Mouse (Mus musculus) frontal cortex, postnatal 14 days (tissue): ENCODE measurements around the gene Arl6ip5.
"Not testable (repeated sequence)": the region's sequence is repeated elsewhere in the genome, so short reads cannot be mapped to it uniquely, and the experiment has no call there.

ENCODE experiments used
- DNase-seq, 2 experiments: peaks; one replicate each; pipeline ENCODE4 v3.0.0; 2022; ENCODE audit warnings: low spot score in 2 of 2

The Arl6ip5 gene

GRCm38 (mm10) chr6:97223566-97223965 lies 13.1 kb downstream of the Arl6ip5 start:
- no peak for DNase-seq

DNA sequence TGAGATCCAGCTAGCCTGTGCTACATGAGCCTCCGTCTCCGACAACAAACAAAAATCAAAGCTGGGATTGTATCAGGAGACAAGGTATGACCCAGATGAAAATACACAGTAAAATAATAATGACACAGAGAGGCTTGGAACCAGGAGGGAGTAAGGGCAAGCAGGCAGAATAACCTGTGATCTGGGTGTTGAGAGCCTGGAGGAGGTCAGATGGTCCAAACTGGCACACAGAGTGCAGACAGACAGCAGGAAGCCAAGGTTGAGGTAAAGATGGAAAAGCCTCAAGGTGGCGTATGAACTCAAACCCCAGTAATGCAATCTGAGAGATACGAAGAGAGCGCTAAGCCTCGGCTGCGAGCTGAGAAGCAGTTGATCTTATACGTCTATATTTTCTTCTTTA lies 14.0 kb downstream of the Arl6ip5 start:
- DNase-seq = no peak

- DNase-seq = no peak
Observed at GRCm38 (mm10) chr6:97226083-97226491, 15.6 kb downstream of the Arl6ip5 start.

DNA sequence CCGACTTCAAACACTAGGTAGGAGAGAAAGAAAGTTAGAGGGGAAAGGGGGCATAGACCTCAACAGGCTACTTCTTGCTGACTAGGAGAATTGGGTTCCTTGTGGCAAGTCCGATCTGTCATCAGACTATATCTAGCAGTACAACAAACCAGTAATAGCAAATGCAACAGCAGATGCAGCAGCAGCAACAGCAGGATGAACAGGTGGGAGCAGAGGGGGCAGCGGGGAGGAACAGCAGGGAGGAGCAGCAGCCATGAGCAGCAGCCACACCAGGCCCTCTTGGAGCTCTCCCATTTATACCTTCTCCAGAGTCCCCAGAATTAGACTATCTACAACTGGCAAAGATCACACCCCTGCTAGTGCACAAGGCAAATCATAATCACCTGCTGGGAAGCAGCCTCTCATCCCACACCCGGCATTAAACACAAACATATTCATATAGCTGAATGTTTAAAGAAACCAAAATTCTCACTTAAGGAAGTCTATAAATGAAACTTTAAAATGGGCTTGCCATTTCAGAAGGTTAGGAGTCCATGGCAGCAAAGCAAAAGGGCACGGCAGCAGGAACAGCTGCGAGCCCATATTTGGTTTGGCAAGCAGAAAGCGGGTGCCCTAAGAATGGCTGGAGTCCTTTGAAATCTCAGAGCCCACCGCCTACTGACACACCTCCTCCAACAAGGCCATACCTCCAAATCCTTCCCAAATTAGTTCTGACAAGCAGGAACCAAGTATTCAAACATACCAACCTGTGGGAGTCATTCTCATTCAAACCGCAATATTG lies 16.8 kb downstream of the Arl6ip5 start:
- DNase-seq = no peak

DNA sequence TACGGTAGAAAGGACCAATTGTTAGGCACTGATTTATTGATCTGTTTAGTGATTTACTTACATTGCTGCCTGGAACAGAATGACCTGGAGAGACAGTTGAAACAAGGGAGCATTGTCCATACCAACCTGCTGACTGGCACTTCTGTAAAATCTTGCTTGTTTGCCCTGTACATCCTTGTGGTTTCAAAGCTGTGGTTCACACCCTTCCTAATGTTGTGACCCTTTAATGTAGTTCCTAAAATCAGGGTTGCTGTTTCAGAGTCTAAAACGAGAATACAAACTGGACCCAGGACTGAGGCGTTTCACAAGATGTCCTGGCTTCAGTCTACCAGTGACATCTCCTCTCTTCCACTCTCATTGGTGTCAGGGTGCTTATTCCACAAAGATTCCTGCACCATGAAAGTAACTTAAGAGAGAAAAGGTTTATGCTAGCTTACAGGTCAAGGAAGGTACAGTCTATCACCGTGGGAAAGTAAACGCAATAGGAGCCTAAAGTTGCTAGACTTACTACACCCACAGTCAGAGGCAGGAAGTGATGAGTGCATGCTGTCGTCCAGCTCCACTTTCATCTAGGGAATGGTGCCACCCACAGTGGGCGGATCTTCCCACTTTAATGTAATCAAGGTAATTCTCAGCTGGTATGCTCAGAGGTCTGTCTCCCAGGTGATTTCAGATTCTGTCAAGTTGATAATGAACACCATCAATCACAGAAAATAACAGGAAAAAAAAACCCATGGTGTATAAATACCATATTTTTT lies 24.6 kb downstream of the Arl6ip5 start:
- DNase-seq = no peak

DNA sequence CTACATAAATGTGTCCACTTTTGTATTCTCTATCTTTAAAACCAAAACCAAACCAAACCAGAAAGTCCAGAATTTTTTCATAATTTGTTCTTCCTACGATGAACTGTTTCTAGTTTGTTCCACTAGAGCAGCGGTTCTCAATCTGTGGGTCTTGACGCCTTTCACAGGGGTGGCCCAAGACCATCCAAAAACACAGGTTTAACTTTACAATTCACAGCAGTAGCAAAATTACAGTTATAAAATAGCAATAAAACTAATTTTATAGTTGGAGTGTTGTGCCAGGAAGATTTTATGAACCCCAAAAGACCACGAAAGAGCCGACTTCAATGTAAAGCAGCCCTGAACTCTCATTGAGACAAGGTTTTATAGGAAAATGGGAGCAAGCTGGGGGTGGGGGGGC lies 25.6 kb downstream of the Arl6ip5 start:
- no peak for DNase-seq

DNA sequence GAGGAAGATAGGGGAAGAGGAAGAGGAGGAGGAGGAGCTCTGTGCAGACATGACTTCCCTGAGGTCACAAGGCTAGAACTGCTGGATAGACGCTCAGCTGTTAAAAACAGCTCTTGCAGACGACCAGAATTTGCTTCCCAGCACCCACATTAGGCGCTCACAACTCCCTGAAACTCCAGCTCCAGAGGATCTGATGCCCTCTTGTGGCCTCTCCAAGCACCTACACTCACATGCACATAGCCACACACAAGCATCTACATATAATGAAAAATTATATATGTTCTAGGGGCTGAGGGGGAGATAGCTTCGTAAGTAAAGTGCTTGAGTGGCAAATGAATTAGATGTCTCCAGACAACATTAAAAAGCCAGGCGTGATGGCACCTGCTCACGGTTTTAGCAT lies 28.9 kb downstream of the Arl6ip5 start:
- DNase-seq = no peak

GRCm38 (mm10) chr6:97240092-97240491 lies 29.6 kb downstream of the Arl6ip5 start:
- DNase-seq = no peak

DNA sequence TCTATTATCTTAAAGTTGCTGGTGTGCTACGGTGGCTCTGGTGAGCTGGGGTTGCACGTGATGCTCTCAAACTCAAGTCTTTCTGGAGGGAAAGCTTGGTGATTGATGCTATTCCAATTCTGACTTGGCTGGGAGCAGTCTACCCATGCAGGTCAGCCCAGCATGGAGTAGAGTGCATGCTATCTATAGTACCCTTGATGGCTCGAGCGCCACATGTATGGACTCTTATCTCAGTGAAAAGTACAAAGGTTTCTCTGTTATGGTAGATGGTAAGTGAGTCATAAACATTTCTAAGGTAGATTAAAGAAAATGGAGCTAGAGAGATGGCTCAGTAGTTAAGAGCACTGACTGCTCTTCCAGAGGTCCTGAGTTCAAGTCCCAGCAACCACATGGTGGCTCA lies 32.0 kb downstream of the Arl6ip5 start:
- DNase-seq = no peak

- no peak for DNase-seq
Observed at GRCm38 (mm10) chr6:97245200-97245599, 34.7 kb downstream of the Arl6ip5 start.

DNA sequence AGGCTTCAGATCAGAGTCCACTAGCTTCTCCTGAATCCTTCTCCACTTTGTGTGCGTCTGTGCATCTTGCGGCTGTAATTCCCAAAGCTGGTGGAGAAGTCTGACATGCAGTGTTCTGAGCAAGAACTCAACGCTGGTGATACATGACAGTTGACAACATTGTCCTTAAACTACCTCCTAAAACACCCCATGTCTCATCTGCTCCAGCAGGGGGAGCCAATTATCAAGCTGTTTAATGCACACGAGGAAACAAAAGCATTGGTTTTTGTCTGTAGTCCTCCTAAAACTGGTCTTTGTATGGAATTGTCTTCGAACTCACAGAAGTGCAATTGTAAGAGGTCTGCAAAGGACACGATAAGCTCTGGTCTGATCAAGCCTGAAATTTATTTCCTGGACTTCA lies 40.5 kb downstream of the Arl6ip5 start:
- peak; percentile 20 to 55 for DNase-seq

- DNase-seq = no peak
Observed at GRCm38 (mm10) chr6:97252086-97252485, 41.6 kb downstream of the Arl6ip5 start.

GRCm38 (mm10) chr6:97252711-97253221 lies 42.3 kb downstream of the Arl6ip5 start, which contains the start of gene Lmod3:
TSS of gene Lmod3 (minus strand) at chr6:97252759.
- DNase-seq = no peak

DNA sequence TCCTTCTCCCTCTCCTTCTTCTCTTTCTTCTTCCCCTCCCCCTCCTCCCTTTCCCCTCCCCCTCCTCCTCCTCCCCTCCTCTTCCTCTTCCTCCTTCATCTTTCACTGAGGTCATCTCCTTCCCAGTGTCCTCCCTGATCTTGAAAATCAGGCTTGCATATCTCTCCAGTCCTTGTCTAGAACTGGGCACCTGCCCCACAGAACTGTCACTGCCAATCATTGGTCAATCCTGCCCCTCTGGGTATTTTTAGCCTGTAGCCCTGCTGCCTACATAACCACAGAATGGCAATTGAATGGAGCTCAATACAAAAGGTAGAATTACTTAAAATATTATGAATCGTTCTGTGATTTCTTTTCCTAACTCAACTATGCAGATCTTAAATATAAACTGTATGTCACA lies 48.0 kb downstream of the Arl6ip5 start:
- no peak for DNase-seq

DNA sequence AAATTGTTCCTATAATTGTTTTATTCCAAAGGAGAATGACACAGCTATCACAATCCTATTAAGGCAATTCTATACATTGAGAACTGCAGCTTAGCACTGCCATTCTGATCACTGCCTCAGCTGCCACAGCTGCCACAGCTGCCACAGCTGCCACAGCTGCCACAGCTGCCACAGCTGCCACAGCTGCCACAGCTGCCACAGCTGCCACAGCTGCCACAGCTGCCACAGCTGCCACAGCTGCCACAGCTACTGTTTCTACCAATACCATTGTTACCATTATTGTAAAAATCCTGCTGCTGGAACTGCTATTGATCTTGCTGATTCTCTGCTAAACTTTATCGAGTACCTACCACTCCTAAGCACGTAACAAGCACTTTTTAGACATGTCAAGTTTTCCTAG lies 49.4 kb downstream of the Arl6ip5 start:
- not testable (repeated sequence) for DNase-seq

GRCm38 (mm10) chr6:97262229-97262628 lies 51.7 kb downstream of the Arl6ip5 start:
- no peak for DNase-seq

GRCm38 (mm10) chr6:97263750-97264149 lies 53.3 kb downstream of the Arl6ip5 start:
- not testable (repeated sequence) for DNase-seq

- DNase-seq = no peak
Observed at GRCm38 (mm10) chr6:97265240-97265639, 54.8 kb downstream of the Arl6ip5 start.

- no peak for DNase-seq
Observed at GRCm38 (mm10) chr6:97265705-97266104, 55.2 kb downstream of the Arl6ip5 start.

GRCm38 (mm10) chr6:97266661-97267060 lies 56.2 kb downstream of the Arl6ip5 start:
- no peak for DNase-seq

DNA sequence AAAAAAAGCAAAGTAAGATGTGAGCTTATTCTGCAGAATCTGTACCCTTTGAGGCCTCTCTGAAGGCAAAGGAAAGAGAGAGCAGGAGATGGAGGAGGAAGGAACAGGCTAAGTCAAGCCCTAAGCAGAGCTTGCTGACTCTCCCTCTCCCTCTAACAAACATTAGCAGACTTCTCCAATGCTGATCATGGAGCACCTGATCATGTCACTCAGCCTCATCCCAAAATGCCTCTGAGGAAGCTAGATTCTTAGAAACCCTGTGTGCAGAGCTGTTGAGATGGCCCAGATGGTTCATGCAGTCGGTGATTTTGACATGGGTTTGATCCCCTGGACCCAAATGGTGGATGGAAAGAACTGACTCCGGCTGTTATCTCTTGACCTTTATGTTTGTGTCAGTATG lies 56.6 kb downstream of the Arl6ip5 start:
- no peak for DNase-seq

DNA sequence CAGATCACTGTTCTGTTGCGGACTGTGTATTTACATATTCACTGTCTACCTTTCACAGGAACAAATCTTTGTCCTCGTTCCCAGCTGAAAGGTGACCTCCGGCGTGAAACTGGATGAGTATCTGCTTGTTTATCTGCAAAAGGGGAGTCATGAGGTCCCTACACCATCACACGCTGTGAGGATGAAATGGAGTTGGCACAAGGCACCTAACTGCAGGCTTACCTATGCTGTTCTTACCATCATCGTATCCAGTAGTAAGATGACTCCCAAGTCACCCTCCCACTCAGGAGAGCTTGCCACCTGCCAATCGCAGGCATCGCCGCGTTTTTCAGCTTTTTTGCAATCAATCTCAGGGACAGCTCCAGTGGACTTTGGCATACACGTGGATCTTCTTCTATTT lies 59.1 kb downstream of the Arl6ip5 start:
- no peak for DNase-seq

- no peak for DNase-seq
Observed at GRCm38 (mm10) chr6:97272349-97272748, 61.9 kb downstream of the Arl6ip5 start.
